Mouse (Mus musculus) olfactory bulb, adult 2 months (tissue): ENCODE results near the gene Tmem184b. TPM values are rescaled to one million over a fixed set of nuclear protein-coding genes. Genes with fewer than 3 reads are reported as not detected.

Source experiments
- H3K27ac ChIP-seq: fragments of 200-500 bp; 2 replicates; pipeline ENCODE4 v1.5.1; 2012; ENCODE audit warnings: low read depth, low read length; ENCODE audit not compliant: insufficient read depth
- H3K4me1 ChIP-seq: fragments of 200-500 bp; 2 replicates; pipeline ENCODE4 v1.6.1; 2012; ENCODE audit warnings: low read length; ENCODE audit not compliant: control insufficient read depth, insufficient read depth
- H3K4me3 ChIP-seq: fragments of 200-500 bp; 2 replicates; pipeline ENCODE4 v1.5.1; 2012; ENCODE audit warnings: mild to moderate bottlenecking, low read depth, low read length, moderate library complexity; ENCODE audit not compliant: insufficient read depth
- CTCF ChIP-seq: fragments of 200-500 bp; IDR thresholded peaks from 2 replicates; pipeline ENCODE4 v1.5.1; 2012; ENCODE audit warnings: low read depth, mild to moderate bottlenecking, low read length, moderate library complexity; ENCODE audit not compliant: insufficient read depth
- POLR2A ChIP-seq: fragments of 200-500 bp; IDR thresholded peaks from 2 replicates; pipeline ENCODE4 v1.6.1; 2012; ENCODE audit warnings: mild to moderate bottlenecking, low read depth, low read length, moderate library complexity; ENCODE audit not compliant: insufficient read depth
- WGBS: fragments of 180-500 bp; shearing (Covaris S2); methylation state at CpG from one replicate; pipeline ENCODE4 v1.1.7; 2018; 5-methylcytosine and 5-hydroxymethylcytosine counted together
- polyA plus RNA-seq: library from polyadenylated mRNA; stranded (reverse); fragments of >200 nt; gene quantifications from 2 replicates; pipeline ENCODE4 v1.2.4, GENCODE M21; 2012; ENCODE audit warnings: low replicate concordance; ENCODE audit not compliant: missing spikeins, insufficient read depth, insufficient read length

Tmem184b gene
- polyA plus RNA-seq, 1 experiment = not detected

DNA sequence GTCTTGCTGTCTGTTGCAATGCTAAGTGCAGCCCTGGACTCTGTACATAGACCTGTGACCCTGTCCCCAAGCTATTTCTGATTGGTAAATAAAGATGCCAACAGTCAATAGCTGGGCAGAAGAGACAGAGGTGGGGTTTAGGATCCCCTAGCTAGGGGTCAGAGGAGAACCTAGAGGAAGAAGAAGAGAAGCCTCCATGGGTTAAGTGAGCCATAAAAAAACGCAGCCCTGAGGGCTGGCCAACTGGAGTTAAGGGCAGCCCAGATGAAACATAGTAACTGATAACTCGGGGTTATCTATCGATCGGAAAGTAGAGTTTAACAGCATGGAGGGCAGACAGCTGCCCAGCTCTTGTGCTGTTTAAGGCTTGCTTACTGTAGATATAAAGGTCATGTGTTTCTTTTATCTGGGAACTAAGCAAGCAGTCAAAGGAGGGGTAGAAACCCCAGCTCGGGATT, 81.6 kb downstream of the Tmem184b start:
- Histone ChIP-seq H3K27ac (no peak overlapping the region), H3K4me1 (peaks cover 19% of the 10 kb centered on the region), H3K4me3 (no peak overlapping the region)
- TF ChIP-seq CTCF (no peak), POLR2A (no peak)
- WGBS = 83% methylated on average over 5 of the region's 5 CpGs

DNA sequence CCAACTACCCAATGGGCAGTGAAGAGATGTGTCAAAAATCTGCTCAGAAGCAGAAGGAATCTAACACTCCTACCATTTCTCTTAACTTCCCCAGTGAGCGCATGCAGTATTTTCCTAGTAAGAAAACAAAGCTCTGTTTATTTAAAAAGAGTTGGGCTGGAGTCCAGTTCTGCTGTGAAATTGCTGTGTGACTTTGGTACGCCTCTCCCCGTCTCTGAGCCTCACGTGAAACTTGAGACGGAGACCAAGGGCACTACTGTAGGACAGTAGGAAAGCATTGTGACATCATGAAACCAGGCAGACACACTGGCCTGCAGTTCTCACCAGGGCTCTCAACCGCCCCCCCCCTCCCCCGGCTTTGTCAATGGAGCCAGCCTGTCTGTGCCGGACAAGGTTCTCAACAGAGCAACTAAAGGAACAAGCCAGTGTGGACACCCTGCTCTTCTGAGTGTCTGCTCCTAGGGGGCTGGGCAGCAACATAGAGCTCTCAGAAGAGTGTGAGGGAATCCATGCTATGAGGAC, 89.5 kb downstream of the Tmem184b start:
- Histone ChIP-seq H3K4me1 (no peaks in the 10 kb centered on the region), H3K27ac (no peak overlapping the region), H3K4me3 (no peak overlapping the region)
- 70% methylated on average over 8 of the region's 8 CpGs for WGBS
- TF ChIP-seq POLR2A (no peak), CTCF (no peak)

Other genes with a start within 250 kb of the Tmem184b start
- gene Sox10, start 238.3 kb downstream of the Tmem184b start, polyA plus RNA-seq = not detected in 2 replicates
- gene Pick1, start 174.4 kb downstream of the Tmem184b start, polyA plus RNA-seq = not detected in 2 replicates
- not detected in 2 replicates for gene Gm49486, start 174.2 kb downstream of the Tmem184b start, polyA plus RNA-seq
- not detected in 2 replicates for gene Slc16a8, start 148.8 kb downstream of the Tmem184b start, polyA plus RNA-seq
- not detected in 2 replicates for gene Baiap2l2, start 118.0 kb downstream of the Tmem184b start, polyA plus RNA-seq
- gene Pla2g6, start 75.2 kb downstream of the Tmem184b start, polyA plus RNA-seq = not detected in 2 replicates
- gene Maff, start 56.9 kb downstream of the Tmem184b start, polyA plus RNA-seq = not detected in 2 replicates
- not detected in 2 replicates for gene Csnk1e, start 52.0 kb upstream of the Tmem184b start, polyA plus RNA-seq
- gene Kcnj4, start 101.7 kb upstream of the Tmem184b start, polyA plus RNA-seq = 142 TPM in 1 of 2 replicates, not detected in the other
- not detected in 2 replicates for gene Kdelr3, start 112.8 kb upstream of the Tmem184b start, polyA plus RNA-seq
- 399 and 583 TPM in 2 replicates for gene Ddx17, start 143.2 kb upstream of the Tmem184b start, polyA plus RNA-seq
- not detected in 2 replicates for gene Dmc1, start 201.5 kb upstream of the Tmem184b start, polyA plus RNA-seq